Mouse (Mus musculus): Measurements from ENCODE around the gene Paqr4.
"Not testable (repeated sequence)": the region's sequence is repeated elsewhere in the genome, so short reads cannot be mapped to it uniquely, and the experiment has no call there.

The Paqr4 gene

DNA sequence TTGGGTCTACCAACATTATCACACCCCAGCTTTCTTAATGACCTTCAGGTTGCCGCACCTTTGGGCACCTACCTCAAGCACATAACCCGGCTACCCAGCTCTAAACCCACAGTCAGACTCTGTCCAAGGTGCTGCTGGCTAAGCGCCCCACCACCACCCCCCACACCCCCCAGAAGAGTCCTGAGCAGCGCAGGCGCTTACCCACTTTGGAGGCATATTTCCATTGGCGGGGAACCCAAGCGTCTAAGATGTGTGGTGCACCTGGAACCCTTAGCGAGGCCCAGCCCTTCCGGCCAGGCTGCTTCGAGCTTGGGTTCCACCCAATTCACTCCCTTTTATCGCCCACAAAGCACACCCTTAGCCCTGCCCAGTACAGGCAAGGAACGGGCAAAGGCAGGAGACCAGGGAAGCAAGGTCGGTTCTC lies at the start of gene Paqr4:
Gene Paqr4, minus strand, starts transcription at position 270 of the 424 bp plus-strand sequence.
- no peak for DNase-seq (ENCODE audit: low spot score in 2 of 2)

DNA sequence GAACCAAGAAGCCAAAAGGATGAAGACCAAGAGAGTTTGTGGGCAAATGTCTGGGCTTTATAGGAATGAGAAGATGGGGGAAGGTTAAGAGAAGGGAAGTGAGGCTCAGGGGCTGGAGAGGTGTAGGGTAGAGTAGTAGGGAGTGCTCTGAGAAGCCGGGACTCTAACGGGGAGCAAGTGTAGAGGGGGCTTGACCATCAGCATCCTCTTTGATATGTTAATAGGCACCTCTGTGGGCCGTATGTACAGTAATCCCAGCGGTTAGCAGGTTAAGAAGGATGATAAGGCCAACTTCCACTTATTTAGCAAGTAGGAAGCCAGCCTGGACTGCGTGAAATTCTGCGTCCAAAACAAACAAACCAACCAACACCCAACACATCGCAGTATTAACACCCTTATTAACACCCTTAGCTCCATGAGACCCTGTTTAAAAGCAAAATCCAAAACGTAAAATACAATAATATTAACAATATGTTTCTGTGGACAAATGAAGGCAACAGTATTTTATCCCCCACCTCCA lies 49.1 kb upstream of the Paqr4 start:
- no peak for DNase-seq (ENCODE audit: low spot score in 2 of 2)

GRCm38 (mm10) chr17:23788973-23789372 lies 48.3 kb upstream of the Paqr4 start:
- no peak for DNase-seq (ENCODE audit: low spot score in 2 of 2)

DNA sequence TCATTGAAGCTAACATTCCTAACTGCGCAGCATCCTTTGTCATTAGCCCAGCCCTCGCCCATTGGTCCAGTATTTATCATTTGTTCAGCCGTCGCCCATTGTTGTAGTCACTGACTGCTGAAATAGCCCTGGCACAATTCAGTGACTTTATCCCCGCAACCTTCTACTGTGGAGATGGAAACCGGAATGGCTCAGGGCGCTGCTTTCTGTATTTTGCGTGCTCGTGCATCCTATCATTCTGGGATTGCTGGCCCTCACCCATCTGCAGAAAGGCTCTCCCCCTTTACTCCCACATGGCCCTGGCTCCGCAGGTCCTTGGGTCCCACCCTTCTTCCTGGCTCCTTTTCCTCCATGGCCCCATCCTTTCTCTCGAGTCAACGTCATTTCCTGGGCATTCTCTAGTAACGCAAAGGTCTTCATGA lies 45.9 kb upstream of the Paqr4 start:
- DNase-seq (ENCODE audit: low spot score in 2 of 2), result no peak

GRCm38 (mm10) chr17:23785561-23786471 lies 45.1 kb upstream of the Paqr4 start, which contains the start of gene Flywch2:
Gene Flywch2 (minus strand): TSS chr17:23786081.
- DNase-seq (ENCODE audit: low spot score in 2 of 2), result peak; percentile 71 to 74

DNA sequence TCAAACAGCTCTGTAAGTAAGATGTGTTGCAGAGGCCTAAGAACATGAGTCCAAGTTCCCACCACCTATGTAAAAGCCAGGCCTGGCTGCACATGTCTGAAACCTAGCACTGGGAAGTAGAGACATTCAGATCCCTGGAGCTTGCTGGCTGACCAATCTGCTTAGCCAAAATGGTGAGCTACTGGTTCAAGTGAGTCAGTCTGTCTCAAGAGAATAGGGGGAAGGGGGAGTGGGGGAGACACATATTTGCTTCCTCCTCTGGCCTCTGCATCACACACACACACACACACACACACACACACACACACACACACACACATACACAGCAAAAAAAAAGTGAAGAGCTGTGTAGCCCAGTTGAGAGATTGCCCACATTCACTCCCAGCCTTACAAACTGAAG lies 42.7 kb upstream of the Paqr4 start:
- no peak for DNase-seq (ENCODE audit: low spot score in 2 of 2)

- DNase-seq (ENCODE audit: low spot score in 2 of 2), result no peak
Observed at GRCm38 (mm10) chr17:23778447-23778846, 37.8 kb upstream of the Paqr4 start.

- no peak for DNase-seq (ENCODE audit: low spot score in 2 of 2)
Observed at GRCm38 (mm10) chr17:23777141-23777540, 36.5 kb upstream of the Paqr4 start.

DNA sequence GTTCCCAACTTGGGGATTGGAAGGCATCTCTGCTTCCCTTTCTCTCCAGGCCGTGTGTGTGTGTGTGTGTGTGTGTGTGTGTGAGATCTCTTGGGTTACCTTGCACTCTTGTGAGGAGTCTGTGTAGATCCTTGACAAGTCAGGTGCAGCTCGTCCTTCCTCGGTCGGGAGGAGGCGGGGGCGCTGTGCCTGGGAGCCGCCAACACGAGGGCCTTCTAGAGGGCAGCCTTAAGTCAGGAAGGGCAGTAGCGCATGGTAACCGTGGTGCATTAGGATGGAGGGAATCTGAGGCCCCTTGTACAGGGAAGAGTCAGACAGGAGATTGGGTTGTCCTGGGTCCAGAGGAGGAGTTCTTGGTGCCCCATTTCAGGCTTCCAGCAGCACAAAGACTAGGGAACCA lies 35.5 kb upstream of the Paqr4 start:
- no peak for DNase-seq (ENCODE audit: low spot score in 2 of 2)

- peak; percentile 54 to 74 for DNase-seq (ENCODE audit: low spot score in 2 of 2)
Observed at GRCm38 (mm10) chr17:23774090-23774489, 33.4 kb upstream of the Paqr4 start.

DNA sequence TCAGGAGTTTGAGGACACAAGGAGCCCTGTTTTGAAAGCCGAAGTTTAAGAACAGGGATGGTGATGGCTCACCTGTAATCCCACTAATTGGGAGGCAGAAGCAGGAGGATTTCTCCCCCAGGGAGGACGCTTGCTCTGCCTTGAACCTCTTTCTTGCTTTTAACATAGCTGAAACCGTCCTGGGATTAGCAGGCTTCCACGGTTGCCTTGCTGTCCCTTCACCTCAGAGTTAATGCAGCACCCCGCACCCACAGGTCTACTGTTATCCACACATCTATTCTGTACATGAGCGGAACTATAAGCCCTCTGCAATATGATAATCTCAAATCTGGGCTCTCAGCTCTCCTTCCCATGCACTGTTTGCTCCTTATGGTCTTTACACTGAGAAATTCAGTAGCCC lies 33.0 kb upstream of the Paqr4 start:
- DNase-seq (ENCODE audit: low spot score in 2 of 2), result no peak

GRCm38 (mm10) chr17:23772219-23772556 lies 31.5 kb upstream of the Paqr4 start:
- DNase-seq (ENCODE audit: low spot score in 2 of 2), result not testable (repeated sequence)

- peak; percentile 94 to 96 for DNase-seq (ENCODE audit: low spot score in 2 of 2)
Observed at GRCm38 (mm10) chr17:23771284-23772218, 30.9 kb upstream of the Paqr4 start, which contains the start of gene Flywch1. Gene Flywch1 (minus strand): TSS chr17:23771602.

GRCm38 (mm10) chr17:23770896-23771283 lies 30.2 kb upstream of the Paqr4 start:
- DNase-seq (ENCODE audit: low spot score in 2 of 2), result no peak

- DNase-seq (ENCODE audit: low spot score in 2 of 2), result no peak
Observed at GRCm38 (mm10) chr17:23770493-23770892, 29.8 kb upstream of the Paqr4 start.

GRCm38 (mm10) chr17:23762976-23763375 lies 22.3 kb upstream of the Paqr4 start:
- DNase-seq (ENCODE audit: low spot score in 2 of 2), result no peak

- DNase-seq (ENCODE audit: low spot score in 2 of 2), result no peak
Observed at GRCm38 (mm10) chr17:23761155-23761554, 20.5 kb upstream of the Paqr4 start.

GRCm38 (mm10) chr17:23760231-23760630 lies 19.6 kb upstream of the Paqr4 start:
- no peak for DNase-seq (ENCODE audit: low spot score in 2 of 2)

DNA sequence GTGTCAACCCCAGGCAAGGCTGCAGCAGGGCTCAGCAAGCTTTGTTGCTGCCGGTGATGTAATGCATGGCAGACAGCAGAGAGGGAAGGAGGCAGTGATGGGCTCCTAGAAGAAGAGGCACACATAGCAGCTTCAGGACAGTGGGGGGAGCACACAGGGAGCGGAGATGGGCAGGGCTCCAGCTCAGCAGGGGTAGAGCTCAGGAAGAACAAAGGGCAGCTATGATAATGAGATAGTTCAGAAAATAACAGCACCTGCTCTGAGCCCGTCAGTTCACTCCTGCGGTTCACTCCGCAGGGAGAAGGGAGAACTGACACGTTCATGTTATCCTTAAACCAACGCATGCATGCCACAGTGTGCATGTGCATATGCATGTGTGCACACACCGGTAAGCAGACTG lies 18.1 kb upstream of the Paqr4 start:
- no peak for DNase-seq (ENCODE audit: low spot score in 2 of 2)

GRCm38 (mm10) chr17:23757581-23757980 lies 16.9 kb upstream of the Paqr4 start:
- no peak for DNase-seq (ENCODE audit: low spot score in 2 of 2)

GRCm38 (mm10) chr17:23755689-23756088 lies 15.0 kb upstream of the Paqr4 start:
- no peak for DNase-seq (ENCODE audit: low spot score in 2 of 2)

All from urinary bladder, adult 18-20 months (tissue).